Mouse (Mus musculus) erythroblast, embryonic 14.5 days (primary cell): ENCODE data around the gene Klhl21.

Experiments
- GATA1 ChIP-seq: IDR thresholded peaks from 2 replicates; pipeline ENCODE4 v1.6.1; 2012; ENCODE audit warnings: low read length, inconsistent platforms, mixed read lengths
- TAL1 ChIP-seq: IDR thresholded peaks from 3 replicates; pipeline ENCODE4 v1.6.1; 2012; ENCODE audit warnings: low read length, inconsistent platforms, mixed read lengths

DNA sequence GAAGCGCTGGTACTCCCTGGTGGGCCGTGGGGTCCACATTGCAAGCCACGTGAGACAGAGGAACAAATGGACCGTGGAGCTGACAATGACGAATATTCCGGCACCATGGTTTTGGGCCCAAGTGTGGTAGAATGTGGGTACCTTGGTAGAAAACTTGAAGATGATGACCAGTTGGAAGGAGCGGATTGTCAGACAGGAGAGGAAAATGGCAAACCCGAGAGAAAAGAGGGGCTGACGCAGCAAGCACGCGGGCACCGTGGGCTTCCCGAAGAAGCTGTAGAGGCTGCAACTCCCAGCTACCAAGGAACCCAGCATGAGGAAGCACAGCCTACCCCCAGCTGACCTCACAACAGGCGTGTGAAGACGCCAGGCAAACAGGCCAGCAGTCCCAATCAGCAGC lies 19.9 kb downstream of the Klhl21 start:
- TF ChIP-seq GATA1 (no peak), TAL1 (no peak)
